Mouse (Mus musculus): ENCODE results near the gene Avp.

Avp gene

GRCm38 (mm10) chr2:130582552-130582951 lies at the start of gene Avp:
Gene Avp, minus strand, starts transcription at chr2:130582554.
- DNase-seq = no peak

- DNase-seq = peak; percentile 93 to 97
Observed at GRCm38 (mm10) chr2:130629839-130630203, 47.5 kb upstream of the Avp start, which contains the start of the genes Fastkd5 and Ubox5. Gene Fastkd5, minus strand, starts transcription at chr2:130630027. Gene Ubox5, minus strand, starts transcription at chr2:130630038.

- DNase-seq = no peak
Observed at GRCm38 (mm10) chr2:130629080-130629838, 46.9 kb upstream of the Avp start.

- peak in 1 of 2 experiments; percentile 38 for DNase-seq
Observed at GRCm38 (mm10) chr2:130628424-130628823, 46.1 kb upstream of the Avp start.

GRCm38 (mm10) chr2:130618972-130619371 lies 36.6 kb upstream of the Avp start:
- peak; percentile 62 to 65 for DNase-seq

GRCm38 (mm10) chr2:130613091-130613490 lies 30.7 kb upstream of the Avp start:
- peak in 1 of 2 experiments; percentile 76 for DNase-seq

GRCm38 (mm10) chr2:130602195-130602594 lies 19.8 kb upstream of the Avp start:
- DNase-seq = no peak

GRCm38 (mm10) chr2:130598399-130598798 lies 16.0 kb upstream of the Avp start:
- DNase-seq = no peak

GRCm38 (mm10) chr2:130597601-130598010 lies 15.3 kb upstream of the Avp start:
- DNase-seq = peak; percentile 39 to 48

- DNase-seq = no peak
Observed at GRCm38 (mm10) chr2:130595596-130595995, 13.2 kb upstream of the Avp start.

GRCm38 (mm10) chr2:130591016-130591415 lies 8.7 kb upstream of the Avp start:
- DNase-seq = no peak

GRCm38 (mm10) chr2:130589761-130590160 lies 7.4 kb upstream of the Avp start:
- no peak for DNase-seq

GRCm38 (mm10) chr2:130589157-130589556 lies 6.8 kb upstream of the Avp start:
- DNase-seq = no peak

- no peak for DNase-seq
Observed at GRCm38 (mm10) chr2:130588373-130588772, 6.0 kb upstream of the Avp start.

GRCm38 (mm10) chr2:130586016-130586415 lies 3.7 kb upstream of the Avp start:
- no peak for DNase-seq

- no peak for DNase-seq
Observed at GRCm38 (mm10) chr2:130583902-130584560, 1.7 kb upstream of the Avp start.

- no peak for DNase-seq
Observed at GRCm38 (mm10) chr2:130581201-130581600, 1.2 kb downstream of the Avp start.

GRCm38 (mm10) chr2:130579791-130580190 lies 2.6 kb downstream of the Avp start:
- no peak for DNase-seq

GRCm38 (mm10) chr2:130578148-130578547 lies 4.2 kb downstream of the Avp start:
- DNase-seq = peak; percentile 55 to 80

GRCm38 (mm10) chr2:130577632-130578031 lies 4.7 kb downstream of the Avp start:
- DNase-seq = peak; percentile 90 to 91

GRCm38 (mm10) chr2:130577021-130577420 lies 5.3 kb downstream of the Avp start:
- DNase-seq = no peak

- peak; percentile 21 to 62 for DNase-seq
Observed at GRCm38 (mm10) chr2:130576564-130576963, 5.8 kb downstream of the Avp start.

GRCm38 (mm10) chr2:130575873-130576272 lies 6.5 kb downstream of the Avp start, which contains the start of gene Oxt:
Gene Oxt, plus strand, starts transcription at chr2:130576173.
- no peak for DNase-seq

- DNase-seq = no peak
Observed at GRCm38 (mm10) chr2:130574960-130575359, 7.4 kb downstream of the Avp start.

Measured in kidney, postnatal 36 days (tissue).